Mouse (Mus musculus) liver, embryonic 11.5 days (tissue): Measurements from ENCODE around the gene Trpc4ap. TPM values are rescaled to one million over a fixed set of nuclear protein-coding genes. Genes with fewer than 3 reads are reported as not detected.

Experiments used
- ATAC-seq: fragments of 200-750 bp; cut with Nextera tagmentation; replicated peaks from 2 replicates; pipeline ENCODE4 v1.8.0; 2017; ENCODE audit warnings: moderate number of reproducible peaks, mild to moderate bottlenecking, moderate TSS enrichment, moderate library complexity; ENCODE audit not compliant: low FRiP score
- DNase-seq: peaks from one replicate; pipeline ENCODE4 v3.0.0-alpha.2; 2017; ENCODE audit warnings: low spot score
- H3K27ac ChIP-seq: fragments of 300-500 bp; sonication (generic); 2 replicates; pipeline ENCODE4 v1.5.1; 2014; ENCODE audit warnings: mild to moderate bottlenecking, low read depth, low read length, control low read depth
- H3K27me3 ChIP-seq: fragments of 300-500 bp; sonication (generic); replicated peaks from 2 replicates; pipeline ENCODE4 v1.6.1; 2014; ENCODE audit warnings: low read length, mixed read lengths; ENCODE audit not compliant: control insufficient read depth, insufficient read depth
- H3K36me3 ChIP-seq: fragments of 300-500 bp; sonication (generic); 2 replicates; pipeline ENCODE4 v1.6.1; 2014; ENCODE audit warnings: mild to moderate bottlenecking, low read length, moderate library complexity, mixed read lengths; ENCODE audit not compliant: control insufficient read depth, insufficient read depth
- H3K4me1 ChIP-seq: fragments of 300-500 bp; sonication (generic); replicated peaks from 2 replicates; pipeline ENCODE4 v1.6.1; 2014; ENCODE audit warnings: low read length, mixed read lengths; ENCODE audit not compliant: control insufficient read depth, insufficient read depth
- H3K4me2 ChIP-seq: fragments of 300-500 bp; sonication (generic); 2 replicates; pipeline ENCODE4 v1.6.1; 2014; ENCODE audit warnings: mild to moderate bottlenecking, control low read depth, moderate library complexity
- H3K4me3 ChIP-seq: fragments of 300-500 bp; sonication (generic); 2 replicates; pipeline ENCODE4 v1.5.1; 2014; ENCODE audit warnings: low read depth, low read length, control low read depth
- H3K9ac ChIP-seq: fragments of 300-500 bp; sonication (generic); 2 replicates; pipeline ENCODE4 v1.6.1; 2014; ENCODE audit warnings: low read depth, low read length, control low read depth
- H3K9me3 ChIP-seq: fragments of 300-500 bp; sonication (generic); 2 replicates; pipeline ENCODE4 v1.6.1; 2016; ENCODE audit warnings: low read length, inconsistent platforms, mixed read lengths; ENCODE audit not compliant: control insufficient read depth
- WGBS: fragments of 180-500 bp; shearing (Covaris S2); extraction: QIAGEN DNeasy Blood & Tissue Kit; methylation state at CpG from one replicate; pipeline ENCODE4 v1.1.7; 2014; 5-methylcytosine and 5-hydroxymethylcytosine counted together
- polyA plus RNA-seq: library from polyadenylated mRNA; unstranded; fragments of >200 nt; fragmentation: Nextera tagmentation; extraction: Ambion mirVana; gene quantifications from 2 replicates; pipeline ENCODE4 v1.2.1, GENCODE M21; 2014

Trpc4ap gene
- polyA plus RNA-seq, 1 experiment from 2014 or later: 103 TPM

- Histone ChIP-seq H3K27ac (no peak overlapping the region), H3K9ac (no peak overlapping the region), H3K27me3 (no peaks in the 10 kb centered on the region), H3K9me3 (no peaks in the 10 kb centered on the region), H3K4me2 (no peak overlapping the region), H3K36me3 (no peaks in the 10 kb centered on the region; the same call in 1 of the 2 replicates), H3K4me3 (no peak overlapping the region), H3K4me1 (peaks cover 10% of the 10 kb centered on the region)
- DNase-seq (no peak), ATAC-seq (no peak)
- WGBS: 94% methylated on average over 11 of the region's 11 CpGs
These were observed 4.4 kb downstream of the Trpc4ap start for GRCm38 (mm10) chr2:155687746-155688145.

GRCm38 (mm10) chr2:155686572-155686971, 5.6 kb downstream of the Trpc4ap start:
- Histone ChIP-seq H3K4me3 (no peak overlapping the region), H3K4me2 (no peak overlapping the region), H3K27ac (no peak overlapping the region), H3K9ac (no peak overlapping the region), H3K36me3 (no peaks in the 10 kb centered on the region; the same call in 1 of the 2 replicates), H3K9me3 (no peaks in the 10 kb centered on the region), H3K4me1 (peaks cover 10% of the 10 kb centered on the region), H3K27me3 (no peaks in the 10 kb centered on the region)
- ATAC-seq (no peak), DNase-seq (no peak)
- 84% methylated on average over 5 of the region's 5 CpGs for WGBS

GRCm38 (mm10) chr2:155683821-155684220, 8.4 kb downstream of the Trpc4ap start:
- Histone ChIP-seq H3K4me1 (peaks cover 4% of the 10 kb centered on the region; the same call in 1 of the 2 replicates), H3K4me2 (no peak overlapping the region), H3K27me3 (no peaks in the 10 kb centered on the region), H3K4me3 (no peak overlapping the region), H3K9ac (no peak overlapping the region), H3K9me3 (no peaks in the 10 kb centered on the region), H3K27ac (no peak overlapping the region), H3K36me3 (no peaks in the 10 kb centered on the region; the same call in 1 of the 2 replicates)
- ATAC-seq (no peak), DNase-seq (no peak)
- 87% methylated on average over 5 of the region's 5 CpGs for WGBS

GRCm38 (mm10) chr2:155683137-155683536, 9.0 kb downstream of the Trpc4ap start:
- WGBS: 64% methylated on average over 3 of the region's 3 CpGs

GRCm38 (mm10) chr2:155681874-155682273, 10.3 kb downstream of the Trpc4ap start:
- Histone ChIP-seq H3K9me3 (no peaks in the 10 kb centered on the region), H3K4me2 (no peak overlapping the region), H3K9ac (no peak overlapping the region), H3K27me3 (no peaks in the 10 kb centered on the region), H3K4me1 (peaks cover 4% of the 10 kb centered on the region; the same call in 1 of the 2 replicates), H3K27ac (no peak overlapping the region), H3K4me3 (no peak overlapping the region), H3K36me3 (no peaks in the 10 kb centered on the region; the same call in 1 of the 2 replicates)
- ATAC-seq: no peak
- DNase-seq: no peak
- 62% methylated on average over 2 of the region's 2 CpGs for WGBS

More at GRCm38 (mm10) chr2:155683137-155683536, 9.0 kb downstream of the Trpc4ap start:
- no peaks in the 10 kb centered on the region; the same call in 1 of the 2 replicates for H3K36me3 ChIP-seq
- H3K4me3 ChIP-seq: no peak overlapping the region
- H3K9me3 ChIP-seq: no peaks in the 10 kb centered on the region
- no peak for ATAC-seq
- H3K27me3 ChIP-seq: no peaks in the 10 kb centered on the region
- peaks cover 4% of the 10 kb centered on the region; the same call in 1 of the 2 replicates for H3K4me1 ChIP-seq
- no peak overlapping the region for H3K27ac ChIP-seq
- H3K9ac ChIP-seq: no peak overlapping the region
- no peak for DNase-seq
- no peak overlapping the region for H3K4me2 ChIP-seq

GRCm38 (mm10) chr2:155681194-155681593, 11.0 kb downstream of the Trpc4ap start:
- Histone ChIP-seq H3K4me3 (no peak overlapping the region), H3K36me3 (no peaks in the 10 kb centered on the region; the same call in 1 of the 2 replicates), H3K4me1 (peaks cover 4% of the 10 kb centered on the region; the same call in 1 of the 2 replicates), H3K9me3 (no peaks in the 10 kb centered on the region), H3K4me2 (no peak overlapping the region), H3K27ac (no peak overlapping the region), H3K9ac (no peak overlapping the region), H3K27me3 (no peaks in the 10 kb centered on the region)
- no peak for DNase-seq
- WGBS: 68% methylated on average over 8 of the region's 8 CpGs
- no peak for ATAC-seq

GRCm38 (mm10) chr2:155680591-155680990, 11.6 kb downstream of the Trpc4ap start:
- WGBS: 40% methylated on average over 5 of the region's 5 CpGs

GRCm38 (mm10) chr2:155679586-155680110, 12.5 kb downstream of the Trpc4ap start:
- no peaks in the 10 kb centered on the region for H3K36me3 ChIP-seq
- WGBS: 82% methylated on average over 4 of the region's 4 CpGs

More at GRCm38 (mm10) chr2:155680591-155680990, 11.6 kb downstream of the Trpc4ap start:
- no peak overlapping the region for H3K4me3 ChIP-seq
- H3K4me1 ChIP-seq: peaks cover 4% of the 10 kb centered on the region; the same call in 1 of the 2 replicates
- no peaks in the 10 kb centered on the region for H3K36me3 ChIP-seq
- DNase-seq (no peak), ATAC-seq (no peak)
- no peak overlapping the region for H3K27ac ChIP-seq
- H3K9me3 ChIP-seq: no peaks in the 10 kb centered on the region
- H3K27me3 ChIP-seq: no peaks in the 10 kb centered on the region
- no peak overlapping the region for H3K4me2 ChIP-seq
- no peak overlapping the region for H3K9ac ChIP-seq

GRCm38 (mm10) chr2:155675118-155675517, 17.1 kb downstream of the Trpc4ap start:
- Histone ChIP-seq H3K4me2 (no peak overlapping the region), H3K27ac (no peak overlapping the region), H3K4me1 (no peaks in the 10 kb centered on the region), H3K36me3 (peaks cover 5% of the 10 kb centered on the region; the same call in 1 of the 2 replicates), H3K9me3 (no peaks in the 10 kb centered on the region), H3K4me3 (no peak overlapping the region), H3K27me3 (no peaks in the 10 kb centered on the region), H3K9ac (no peak overlapping the region)
- 56% methylated on average over 4 of the region's 4 CpGs for WGBS
- ATAC-seq: no peak
- no peak for DNase-seq

More at GRCm38 (mm10) chr2:155679586-155680110, 12.5 kb downstream of the Trpc4ap start:
- Histone ChIP-seq H3K9me3 (no peaks in the 10 kb centered on the region), H3K27ac (no peak overlapping the region), H3K27me3 (no peaks in the 10 kb centered on the region), H3K9ac (no peak overlapping the region), H3K4me1 (peaks cover 4% of the 10 kb centered on the region; the same call in 1 of the 2 replicates), H3K4me3 (no peak overlapping the region), H3K4me2 (no peak overlapping the region)
- no peak for DNase-seq
- ATAC-seq: no peak
